Mouse (Mus musculus): ENCODE measurements around the gene Dcpp3.
A peak's percentile ranks its signal among the peaks of the same experiment; 100 is the strongest.

- TF ChIP-seq CTCF (IDR thresholded peaks at IDR 0.05; ENCODE audit: low read depth, low read length) (peak; percentile 69), POLR2A (IDR thresholded peaks at IDR 0.05; ENCODE audit: borderline replicate concordance, low read depth, low read length) (no peak)
These were observed 43.1 kb upstream of the Dcpp3 start for GRCm38 (mm10) chr17:23873884-23874856.

All from bone marrow macrophage, adult 2 months (primary cell).